Mouse (Mus musculus) liver, embryonic 11.5 days (tissue): ENCODE data around the gene Spats2l. TPM values are rescaled to one million over a fixed set of nuclear protein-coding genes. Genes with fewer than 3 reads are reported as not detected.

Experiments used
- ATAC-seq: fragments of 200-750 bp; cut with Nextera tagmentation; replicated peaks from 2 replicates; pipeline ENCODE4 v1.8.0; 2017; ENCODE audit warnings: moderate number of reproducible peaks, mild to moderate bottlenecking, moderate TSS enrichment, moderate library complexity; ENCODE audit not compliant: low FRiP score
- DNase-seq: peaks from one replicate; pipeline ENCODE4 v3.0.0-alpha.2; 2017; ENCODE audit warnings: low spot score
- H3K27ac ChIP-seq: fragments of 300-500 bp; sonication (generic); 2 replicates; pipeline ENCODE4 v1.5.1; 2014; ENCODE audit warnings: mild to moderate bottlenecking, low read depth, low read length, control low read depth
- H3K27me3 ChIP-seq: fragments of 300-500 bp; sonication (generic); replicated peaks from 2 replicates; pipeline ENCODE4 v1.6.1; 2014; ENCODE audit warnings: low read length, mixed read lengths; ENCODE audit not compliant: control insufficient read depth, insufficient read depth
- H3K36me3 ChIP-seq: fragments of 300-500 bp; sonication (generic); 2 replicates; pipeline ENCODE4 v1.6.1; 2014; ENCODE audit warnings: mild to moderate bottlenecking, low read length, moderate library complexity, mixed read lengths; ENCODE audit not compliant: control insufficient read depth, insufficient read depth
- H3K4me1 ChIP-seq: fragments of 300-500 bp; sonication (generic); replicated peaks from 2 replicates; pipeline ENCODE4 v1.6.1; 2014; ENCODE audit warnings: low read length, mixed read lengths; ENCODE audit not compliant: control insufficient read depth, insufficient read depth
- H3K4me2 ChIP-seq: fragments of 300-500 bp; sonication (generic); 2 replicates; pipeline ENCODE4 v1.6.1; 2014; ENCODE audit warnings: mild to moderate bottlenecking, control low read depth, moderate library complexity
- H3K4me3 ChIP-seq: fragments of 300-500 bp; sonication (generic); 2 replicates; pipeline ENCODE4 v1.5.1; 2014; ENCODE audit warnings: low read depth, low read length, control low read depth
- H3K9ac ChIP-seq: fragments of 300-500 bp; sonication (generic); 2 replicates; pipeline ENCODE4 v1.6.1; 2014; ENCODE audit warnings: low read depth, low read length, control low read depth
- H3K9me3 ChIP-seq: fragments of 300-500 bp; sonication (generic); 2 replicates; pipeline ENCODE4 v1.6.1; 2016; ENCODE audit warnings: low read length, inconsistent platforms, mixed read lengths; ENCODE audit not compliant: control insufficient read depth
- WGBS: fragments of 180-500 bp; shearing (Covaris S2); extraction: QIAGEN DNeasy Blood & Tissue Kit; methylation state at CpG from one replicate; pipeline ENCODE4 v1.1.7; 2014; 5-methylcytosine and 5-hydroxymethylcytosine counted together
- polyA plus RNA-seq: library from polyadenylated mRNA; unstranded; fragments of >200 nt; fragmentation: Nextera tagmentation; extraction: Ambion mirVana; gene quantifications from 2 replicates; pipeline ENCODE4 v1.2.1, GENCODE M21; 2014

The Spats2l gene
- polyA plus RNA-seq, 1 experiment from 2014 or later, result 18.0 TPM

DNA sequence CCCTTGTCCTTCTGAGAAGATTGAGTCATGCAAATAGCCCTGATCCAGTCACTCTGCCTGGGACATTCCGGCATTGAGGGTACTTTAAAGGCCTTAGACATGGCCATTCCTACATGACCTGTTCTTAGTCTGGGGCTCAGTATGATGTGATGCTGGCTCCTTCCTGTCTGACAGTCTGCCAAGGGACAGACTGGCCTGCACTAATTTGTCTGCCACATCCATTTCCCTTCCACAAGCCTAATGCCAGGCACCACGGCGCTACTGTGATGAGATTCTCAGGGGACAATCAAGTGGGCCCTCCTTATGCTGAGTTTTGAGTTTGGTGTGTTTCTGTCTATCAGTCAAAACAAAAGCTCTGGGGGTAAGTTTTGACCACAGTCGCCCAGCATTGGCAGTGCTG, 144.6 kb downstream of the Spats2l start:
- Histone ChIP-seq H3K4me3 (no peak overlapping the region), H3K4me1 (no peaks in the 10 kb centered on the region), H3K27ac (no peak overlapping the region), H3K9me3 (no peaks in the 10 kb centered on the region), H3K27me3 (no peaks in the 10 kb centered on the region), H3K4me2 (no peak overlapping the region), H3K9ac (no peak overlapping the region), H3K36me3 (no peaks in the 10 kb centered on the region)
- no peak for ATAC-seq
- DNase-seq, result no peak
- 81% methylated on average over 4 of the region's 4 CpGs for WGBS

DNA sequence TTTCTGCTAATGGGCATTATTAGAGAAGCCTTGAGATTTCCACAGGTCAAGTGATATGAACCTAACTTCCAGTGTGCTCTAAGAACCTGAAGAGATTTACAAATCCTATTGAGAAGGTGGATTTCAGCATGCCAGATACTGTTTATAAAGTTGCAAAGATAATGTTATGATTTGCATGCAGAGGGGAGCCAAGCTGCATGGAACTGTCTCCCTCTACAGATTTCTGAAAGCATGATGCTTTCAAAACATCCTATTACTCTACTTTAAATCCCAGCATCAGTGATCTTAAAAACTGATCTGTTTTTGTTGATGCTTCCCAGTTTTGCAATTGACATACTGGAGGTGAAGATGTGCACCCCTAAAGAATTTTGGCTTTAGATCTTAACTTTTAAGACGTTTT, 160.3 kb downstream of the Spats2l start:
- H3K36me3 ChIP-seq, result no peaks in the 10 kb centered on the region
- 40% methylated on average over 1 of the region's 1 CpGs for WGBS
- H3K4me1 ChIP-seq, result no peaks in the 10 kb centered on the region
- ATAC-seq (no peak), DNase-seq (no peak)
- no peaks in the 10 kb centered on the region for H3K27me3 ChIP-seq
- no peaks in the 10 kb centered on the region for H3K9me3 ChIP-seq
- no peak overlapping the region for H3K9ac ChIP-seq
- H3K27ac ChIP-seq, result no peak overlapping the region
- no peak overlapping the region for H3K4me2 ChIP-seq
- no peak overlapping the region for H3K4me3 ChIP-seq

DNA sequence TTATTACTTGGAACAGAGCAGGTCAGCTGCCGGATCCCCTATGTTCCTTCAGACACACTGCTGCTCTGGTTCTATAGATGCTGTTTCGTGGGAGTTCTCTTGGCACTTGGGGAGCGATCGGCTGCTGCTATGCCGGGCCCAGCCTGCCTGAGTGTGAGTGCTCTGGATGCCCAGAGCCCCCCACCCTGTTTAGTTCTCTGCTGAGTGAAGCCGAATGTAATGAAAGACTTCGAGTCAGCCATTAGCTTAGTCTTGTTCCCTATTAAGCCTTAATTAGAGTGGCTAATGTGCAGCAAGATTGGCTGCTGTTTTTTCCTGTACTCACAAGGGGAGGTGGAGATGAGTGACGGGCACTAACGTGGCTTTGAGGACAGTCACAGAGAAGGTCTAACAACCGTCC, 166.7 kb downstream of the Spats2l start:
- Histone ChIP-seq H3K4me2 (no peak overlapping the region), H3K27me3 (no peaks in the 10 kb centered on the region), H3K27ac (no peak overlapping the region), H3K4me1 (no peaks in the 10 kb centered on the region), H3K4me3 (no peak overlapping the region), H3K9me3 (no peaks in the 10 kb centered on the region), H3K9ac (no peak overlapping the region), H3K36me3 (no peaks in the 10 kb centered on the region)
- WGBS, result 79% methylated on average over 10 of the region's 10 CpGs
- ATAC-seq, result no peak
- no peak for DNase-seq

DNA sequence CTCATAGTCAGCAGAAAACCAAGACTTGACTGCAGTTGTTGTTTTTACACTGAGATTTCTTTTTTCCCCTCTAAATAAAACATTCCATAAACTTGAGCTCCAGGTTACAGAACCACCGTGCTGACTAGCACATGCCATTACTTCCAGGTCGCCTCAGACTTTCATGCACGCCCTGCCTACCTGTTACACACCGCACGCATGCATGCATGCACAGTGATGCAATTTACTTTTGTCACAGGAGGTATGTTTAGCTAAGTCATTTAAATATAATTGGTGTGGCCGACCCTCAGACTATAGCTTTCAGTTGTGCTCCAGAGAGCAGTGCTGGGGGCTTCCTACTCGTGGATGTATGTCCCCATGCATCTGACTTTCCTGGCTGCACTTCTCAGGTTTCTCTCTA, 167.1 kb downstream of the Spats2l start:
- H3K27ac ChIP-seq, result no peak overlapping the region
- H3K27me3 ChIP-seq, result no peaks in the 10 kb centered on the region
- no peaks in the 10 kb centered on the region for H3K4me1 ChIP-seq
- no peak overlapping the region for H3K9ac ChIP-seq
- H3K36me3 ChIP-seq, result no peaks in the 10 kb centered on the region
- 72% methylated on average over 7 of the region's 7 CpGs for WGBS
- no peaks in the 10 kb centered on the region for H3K9me3 ChIP-seq
- no peak overlapping the region for H3K4me2 ChIP-seq
- no peak for DNase-seq
- no peak overlapping the region for H3K4me3 ChIP-seq
- no peak for ATAC-seq

DNA sequence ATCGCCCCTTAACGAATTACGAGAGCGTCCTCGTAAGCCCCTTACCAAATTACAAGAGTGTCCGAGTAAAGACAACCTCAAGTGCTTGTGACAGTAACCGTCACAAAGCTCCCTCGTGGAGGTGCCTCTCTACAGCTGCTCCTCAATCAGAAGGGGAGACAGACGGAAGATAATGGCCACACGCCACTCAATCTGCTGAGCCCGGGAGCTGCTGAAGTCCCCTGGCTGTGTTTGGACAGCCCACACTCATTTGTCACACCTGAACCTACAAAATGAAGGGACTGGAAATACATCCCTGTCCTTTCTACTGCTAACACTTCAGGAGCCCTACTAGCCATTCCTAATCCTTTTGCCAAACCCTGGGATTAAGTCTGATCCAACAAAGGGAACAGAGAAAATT, 167.8 kb downstream of the Spats2l start:
- H3K4me1 ChIP-seq, result no peaks in the 10 kb centered on the region
- no peaks in the 10 kb centered on the region for H3K9me3 ChIP-seq
- no peaks in the 10 kb centered on the region for H3K27me3 ChIP-seq
- no peak overlapping the region for H3K9ac ChIP-seq
- H3K36me3 ChIP-seq, result no peaks in the 10 kb centered on the region
- H3K27ac ChIP-seq, result no peak overlapping the region
- no peak overlapping the region for H3K4me2 ChIP-seq
- ATAC-seq (no peak), DNase-seq (no peak)
- WGBS, result 62% methylated on average over 11 of the region's 11 CpGs
- H3K4me3 ChIP-seq, result no peak overlapping the region

DNA sequence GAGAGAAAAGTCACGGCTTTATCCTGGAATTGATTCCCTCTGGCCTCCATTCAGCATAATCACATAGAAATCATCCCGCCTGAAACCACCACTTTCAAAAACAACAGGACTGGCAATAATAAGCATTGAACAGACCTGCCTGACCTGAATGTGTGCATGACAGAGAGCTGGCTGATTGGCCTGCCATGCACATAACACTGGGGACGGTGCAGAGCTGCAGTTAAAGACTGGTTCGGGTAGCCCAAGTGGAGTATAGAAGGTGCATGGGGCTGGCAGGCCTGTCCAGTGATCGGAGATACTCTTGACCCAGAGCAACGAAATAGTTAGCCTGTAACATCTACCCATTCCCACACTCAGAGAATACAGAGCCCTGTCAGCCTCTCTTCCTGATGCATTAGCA, 168.3 kb downstream of the Spats2l start:
- DNase-seq, result no peak
- WGBS, result 83% methylated on average over 6 of the region's 6 CpGs
- H3K4me1 ChIP-seq, result no peaks in the 10 kb centered on the region
- ATAC-seq, result no peak
- no peak overlapping the region for H3K4me3 ChIP-seq
- no peak overlapping the region for H3K4me2 ChIP-seq
- H3K36me3 ChIP-seq, result no peaks in the 10 kb centered on the region
- no peaks in the 10 kb centered on the region for H3K9me3 ChIP-seq
- no peaks in the 10 kb centered on the region for H3K27me3 ChIP-seq
- no peak overlapping the region for H3K9ac ChIP-seq
- no peak overlapping the region for H3K27ac ChIP-seq

DNA sequence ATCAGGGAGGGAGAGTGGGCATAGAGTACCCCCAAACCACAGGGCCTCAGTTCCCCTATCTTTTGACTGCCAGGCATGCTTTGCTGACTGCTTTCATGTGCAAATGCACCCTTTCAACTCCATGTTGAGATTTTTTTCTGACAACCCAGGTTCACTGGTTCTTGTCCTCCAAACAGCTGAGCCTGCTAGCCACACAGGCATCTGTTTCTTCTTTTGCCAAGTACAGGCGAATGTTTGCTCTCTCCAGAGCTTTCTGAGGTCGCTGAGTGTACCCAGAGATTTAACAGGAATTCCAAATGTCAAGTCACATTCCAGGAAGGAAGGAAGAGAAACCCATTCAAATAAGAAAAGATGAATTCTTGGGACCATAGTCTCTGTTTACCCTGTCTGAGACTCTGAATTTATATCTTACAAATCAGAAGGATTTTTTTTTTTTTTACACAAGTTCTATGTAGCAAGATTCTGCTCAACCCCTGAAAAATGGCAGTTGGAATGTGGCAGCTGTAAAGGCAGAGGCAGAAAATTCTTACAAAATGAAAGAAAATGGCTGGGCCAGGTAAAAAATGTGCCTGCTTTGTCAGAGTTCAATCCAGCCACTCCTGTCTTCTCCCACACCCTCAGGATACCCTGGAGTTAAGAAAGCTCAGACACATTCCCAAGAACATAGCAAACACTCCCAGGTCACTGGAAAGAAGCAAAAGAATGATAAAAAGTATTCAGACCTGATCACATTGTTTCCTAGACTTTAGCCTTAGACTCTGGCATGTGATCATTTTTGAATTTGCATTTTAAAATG, 173.8 kb downstream of the Spats2l start:
- DNase-seq (no peak), ATAC-seq (no peak)
- Histone ChIP-seq H3K36me3 (no peaks in the 10 kb centered on the region), H3K4me2 (no peak overlapping the region), H3K27me3 (no peaks in the 10 kb centered on the region), H3K4me3 (no peak overlapping the region), H3K4me1 (no peaks in the 10 kb centered on the region), H3K27ac (no peak overlapping the region), H3K9me3 (no peaks in the 10 kb centered on the region), H3K9ac (no peak overlapping the region)
- WGBS, result 43% methylated on average over 2 of the region's 2 CpGs

DNA sequence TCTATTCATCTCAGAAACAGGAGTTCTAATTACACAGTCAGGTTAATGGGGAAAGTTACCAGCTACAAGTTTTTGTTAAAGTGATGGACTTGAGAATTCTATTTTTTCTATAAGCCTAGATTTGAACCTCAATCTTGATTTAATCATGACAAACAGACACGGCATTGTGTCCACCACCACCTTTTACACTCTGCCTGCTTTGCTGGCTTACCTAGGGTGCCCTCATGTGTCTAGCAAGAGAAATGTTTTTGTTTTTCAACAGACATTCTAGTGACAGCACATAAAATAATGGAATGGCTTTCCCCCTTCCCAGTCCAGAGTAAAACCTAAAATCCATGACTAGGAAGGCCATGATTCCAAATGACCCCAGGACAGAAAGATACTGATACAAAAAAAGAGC, 175.2 kb downstream of the Spats2l start:
- DNase-seq (no peak), ATAC-seq (no peak)
- Histone ChIP-seq H3K4me1 (no peaks in the 10 kb centered on the region), H3K36me3 (no peaks in the 10 kb centered on the region), H3K4me3 (no peak overlapping the region), H3K9ac (no peak overlapping the region), H3K4me2 (no peak overlapping the region), H3K27me3 (no peaks in the 10 kb centered on the region), H3K27ac (no peak overlapping the region), H3K9me3 (no peaks in the 10 kb centered on the region)
- 46% methylated on average over 1 of the region's 1 CpGs for WGBS

DNA sequence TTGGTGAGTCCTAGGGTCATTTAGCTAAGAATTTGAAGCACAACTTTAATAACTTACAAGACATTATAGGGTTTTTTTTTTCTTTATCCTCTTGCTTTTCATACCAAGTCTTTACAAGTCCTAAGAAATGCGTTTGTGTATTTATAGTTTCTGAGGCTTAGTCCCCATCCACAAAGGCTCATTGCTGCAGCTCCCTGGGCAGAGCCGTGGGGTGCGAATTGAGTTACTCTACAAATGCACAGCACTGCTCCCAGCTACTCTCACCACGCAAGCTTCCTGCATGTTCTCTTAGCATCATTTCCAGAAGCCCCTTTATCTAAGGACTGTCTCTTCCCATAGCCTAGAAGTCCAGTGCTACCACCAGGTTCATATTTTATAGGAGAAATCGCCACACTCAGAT, 175.8 kb downstream of the Spats2l start:
- no peak overlapping the region for H3K4me3 ChIP-seq
- H3K9me3 ChIP-seq, result no peaks in the 10 kb centered on the region
- ATAC-seq, result no peak
- no peaks in the 10 kb centered on the region for H3K36me3 ChIP-seq
- H3K27me3 ChIP-seq, result no peaks in the 10 kb centered on the region
- no peaks in the 10 kb centered on the region for H3K4me1 ChIP-seq
- WGBS, result 79% methylated on average over 5 of the region's 5 CpGs
- H3K27ac ChIP-seq, result no peak overlapping the region
- no peak overlapping the region for H3K4me2 ChIP-seq
- DNase-seq, result no peak
- H3K9ac ChIP-seq, result no peak overlapping the region
